Mouse (Mus musculus): ENCODE data around the gene Ccdc182. TPM values are rescaled to one million over a fixed set of nuclear protein-coding genes. Genes with fewer than 3 reads are reported as not detected.

The Ccdc182 gene
- total RNA-seq, 2 experiments from 2014 or later, result not detected

- intact Hi-C loops (cut with DNase I), result no loop called here
- DNase-seq, result no peak
Measured at GRCm38 (mm10) chr11:88279006-88279405, 14.9 kb upstream of the Ccdc182 start.

GRCm38 (mm10) chr11:88280426-88280836 lies 13.4 kb upstream of the Ccdc182 start:
- intact Hi-C loops (cut with DNase I), result loop anchor here (5.0 kb wide), 1 partner anchor 63 kb away; no protein-coding TSS in a partner anchor
- no peak for DNase-seq

GRCm38 (mm10) chr11:88281428-88282119 lies 12.3 kb upstream of the Ccdc182 start:
- intact Hi-C loops (cut with DNase I), result loop anchor here (5.0 kb wide), 1 partner anchor 64 kb away; no protein-coding TSS in a partner anchor

GRCm38 (mm10) chr11:88282516-88282915 lies 11.3 kb upstream of the Ccdc182 start:
- no peak for DNase-seq
- intact Hi-C loops (cut with DNase I), result loop anchor here (5.0 kb wide), 1 partner anchor 65 kb away; no protein-coding TSS in a partner anchor

More at GRCm38 (mm10) chr11:88281428-88282119, 12.3 kb upstream of the Ccdc182 start:
- no peak for DNase-seq

GRCm38 (mm10) chr11:88286019-88286418 lies 7.8 kb upstream of the Ccdc182 start:
- DNase-seq, result no peak
- intact Hi-C loops (cut with DNase I), result no loop called here

- no peak for DNase-seq
- intact Hi-C loops (cut with DNase I), result no loop called here
Measured at GRCm38 (mm10) chr11:88288400-88288799, 5.5 kb upstream of the Ccdc182 start.

- intact Hi-C loops (cut with DNase I), result no loop called here
- DNase-seq, result no peak
Measured at GRCm38 (mm10) chr11:88288805-88289340, 5.0 kb upstream of the Ccdc182 start.

- no peak for DNase-seq
- intact Hi-C loops (cut with DNase I), result loop anchor here (5.0 kb wide), 1 partner anchor 121 kb away; no protein-coding TSS in a partner anchor
Measured at GRCm38 (mm10) chr11:88291245-88291644, 2.6 kb upstream of the Ccdc182 start.

- intact Hi-C loops (cut with DNase I), result loop anchor here (5.0 kb wide), 1 partner anchor 121 kb away; no protein-coding TSS in a partner anchor
- no peak for DNase-seq
Measured at GRCm38 (mm10) chr11:88291688-88292087, 2.2 kb upstream of the Ccdc182 start.

- intact Hi-C loops (cut with DNase I), result loop anchor here (5.0 kb wide), 1 partner anchor 118 kb away; no protein-coding TSS in a partner anchor
Measured at GRCm38 (mm10) chr11:88294394-88294710, 494 bp downstream of the Ccdc182 start.

GRCm38 (mm10) chr11:88295298-88295697 lies 1.4 kb downstream of the Ccdc182 start:
- intact Hi-C loops (cut with DNase I), result no loop called here
- no peak for DNase-seq

More at GRCm38 (mm10) chr11:88294394-88294710, 494 bp downstream of the Ccdc182 start:
- no peak for DNase-seq

- DNase-seq, result no peak
- intact Hi-C loops (cut with DNase I), result no loop called here
Measured at GRCm38 (mm10) chr11:88297526-88297925, 3.7 kb downstream of the Ccdc182 start.

- DNase-seq, result no peak
- intact Hi-C loops (cut with DNase I), result no loop called here
Measured at GRCm38 (mm10) chr11:88299345-88299744, 5.5 kb downstream of the Ccdc182 start.

- DNase-seq, result no peak
- intact Hi-C loops (cut with DNase I), result loop anchor here (5.0 kb wide), 1 partner anchor 81 kb away; no protein-coding TSS in a partner anchor
Measured at GRCm38 (mm10) chr11:88301619-88302018, 7.8 kb downstream of the Ccdc182 start.

GRCm38 (mm10) chr11:88305759-88306158 lies 11.9 kb downstream of the Ccdc182 start:
- intact Hi-C loops (cut with DNase I), result no loop called here
- DNase-seq, result no peak

GRCm38 (mm10) chr11:88307616-88308543 lies 14.0 kb downstream of the Ccdc182 start:
- no peak for DNase-seq
- intact Hi-C loops (cut with DNase I), result no loop called here

GRCm38 (mm10) chr11:88309059-88309700 lies 15.3 kb downstream of the Ccdc182 start:
- no peak for DNase-seq
- intact Hi-C loops (cut with DNase I), result no loop called here

- no peak for DNase-seq
Measured at GRCm38 (mm10) chr11:88310773-88311172, 16.9 kb downstream of the Ccdc182 start.

GRCm38 (mm10) chr11:88311606-88312005 lies 17.7 kb downstream of the Ccdc182 start:
- no peak for DNase-seq
- intact Hi-C loops (cut with DNase I), result no loop called here

More at GRCm38 (mm10) chr11:88310773-88311172, 16.9 kb downstream of the Ccdc182 start:
- intact Hi-C loops (cut with DNase I), result no loop called here

- no peak for DNase-seq
- intact Hi-C loops (cut with DNase I), result no loop called here
Measured at GRCm38 (mm10) chr11:88313512-88313911, 19.7 kb downstream of the Ccdc182 start.

Data from gastrocnemius, postnatal 36 days (tissue).